Mouse (Mus musculus): ENCODE results near the gene Bcl11b. TPM values are rescaled to one million over a fixed set of nuclear protein-coding genes. Genes with fewer than 3 reads are reported as not detected.

Bcl11b gene
- polyA plus RNA-seq, 2 experiments from 2014 or later, result 40.0 to 41.6 TPM

DNA sequence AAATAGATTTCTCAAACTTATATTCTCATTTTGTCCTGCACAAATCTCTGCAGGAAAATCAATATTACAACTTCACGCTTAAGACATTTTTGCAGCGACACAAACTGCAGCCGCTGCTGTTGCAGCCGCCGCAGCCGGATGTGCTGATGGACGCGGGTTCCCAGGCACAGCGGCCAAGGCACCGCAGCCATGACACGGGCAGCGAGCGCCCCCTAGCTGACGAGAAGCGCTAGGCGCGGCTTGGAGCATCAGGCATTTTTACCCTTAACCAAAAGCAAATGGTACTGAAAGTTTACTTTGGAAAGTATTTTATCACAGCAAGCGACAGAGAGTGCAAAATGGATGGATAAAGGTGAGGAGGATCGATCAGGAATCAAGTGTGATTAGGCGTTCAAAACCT, 4.7 kb downstream of the Bcl11b start:
- peak; percentile 40 for ATAC-seq

- ATAC-seq, result no peak
Measured at GRCm38 (mm10) chr12:107997901-107998300, 5.5 kb downstream of the Bcl11b start.

- ATAC-seq, result no peak
Measured at GRCm38 (mm10) chr12:107997241-107997640, 6.2 kb downstream of the Bcl11b start.

DNA sequence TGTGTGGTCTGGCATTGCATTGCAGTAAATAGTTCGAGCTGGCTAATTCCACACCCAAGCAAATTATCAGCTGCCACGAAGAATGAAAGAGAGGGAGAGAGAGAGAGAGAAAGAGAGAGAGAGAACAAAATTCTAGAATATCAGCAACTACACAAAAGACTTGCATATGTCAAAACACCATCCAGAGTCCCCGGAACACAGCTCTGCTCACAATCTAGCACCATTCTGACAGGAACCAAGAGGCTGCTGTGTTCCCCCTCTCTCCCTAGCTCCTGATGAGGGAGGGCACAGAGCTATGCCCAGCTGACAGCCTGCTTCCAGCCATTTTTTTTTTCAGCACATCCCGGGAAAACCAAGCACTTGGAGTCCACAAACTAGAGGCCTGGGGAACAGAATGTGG, 6.6 kb downstream of the Bcl11b start:
- no peak for ATAC-seq

GRCm38 (mm10) chr12:107996216-107996615, 7.2 kb downstream of the Bcl11b start:
- ATAC-seq, result peak; percentile 17

- ATAC-seq, result no peak
Measured at GRCm38 (mm10) chr12:107994421-107994820, 9.0 kb downstream of the Bcl11b start.

- ATAC-seq, result peak; percentile 76
Measured at GRCm38 (mm10) chr12:107993029-107993428, 10.4 kb downstream of the Bcl11b start.

GRCm38 (mm10) chr12:107991191-107991590, 12.2 kb downstream of the Bcl11b start:
- ATAC-seq, result peak; percentile 15

DNA sequence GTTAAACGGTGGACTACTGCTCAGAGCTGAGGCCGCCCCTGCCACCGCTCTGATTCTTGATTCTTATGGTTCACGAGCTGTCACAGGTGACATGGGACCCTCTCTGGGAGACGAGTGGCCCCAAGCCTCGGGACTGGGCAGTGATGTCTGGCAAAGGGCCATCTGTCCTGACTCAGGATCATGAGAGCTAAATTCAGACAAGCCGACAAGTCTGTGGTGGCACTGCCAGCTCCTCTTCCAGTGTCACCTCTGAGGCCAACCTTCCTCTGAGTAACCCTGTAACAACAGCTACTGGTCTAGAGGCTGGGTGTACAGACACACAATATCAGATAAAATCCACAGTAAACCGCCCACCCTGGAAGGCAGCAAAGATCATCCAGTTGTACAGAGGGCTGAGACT, 20.2 kb downstream of the Bcl11b start:
- no peak for ATAC-seq

DNA sequence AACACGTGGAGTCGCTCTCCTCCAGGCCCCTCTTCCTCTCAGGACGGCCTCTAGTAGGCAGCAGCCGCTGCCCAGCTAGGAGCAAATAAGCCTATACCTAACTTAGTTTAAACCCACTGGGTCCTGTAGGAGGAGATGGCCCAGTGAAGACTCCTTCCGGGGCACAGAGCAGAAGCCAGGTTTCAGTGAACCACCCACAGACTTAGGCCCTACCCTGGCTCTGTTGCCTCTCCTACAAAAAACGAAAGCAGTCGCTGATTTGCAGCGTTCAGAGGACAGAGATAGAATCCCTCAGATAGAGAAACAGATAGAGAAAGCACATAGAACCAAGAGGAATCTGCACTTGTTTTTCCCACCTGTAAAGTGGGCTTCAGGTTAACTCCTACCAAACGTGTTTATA, 21.1 kb downstream of the Bcl11b start:
- peak; percentile 64 for ATAC-seq

- no peak for ATAC-seq
Measured at GRCm38 (mm10) chr12:107981231-107981630, 22.2 kb downstream of the Bcl11b start.

- no peak for ATAC-seq
Measured at GRCm38 (mm10) chr12:107980261-107980961, 23.0 kb downstream of the Bcl11b start.

GRCm38 (mm10) chr12:107979710-107980260, 23.6 kb downstream of the Bcl11b start:
- no peak for ATAC-seq

- no peak for ATAC-seq
Measured at GRCm38 (mm10) chr12:107978736-107979255, 24.6 kb downstream of the Bcl11b start.

DNA sequence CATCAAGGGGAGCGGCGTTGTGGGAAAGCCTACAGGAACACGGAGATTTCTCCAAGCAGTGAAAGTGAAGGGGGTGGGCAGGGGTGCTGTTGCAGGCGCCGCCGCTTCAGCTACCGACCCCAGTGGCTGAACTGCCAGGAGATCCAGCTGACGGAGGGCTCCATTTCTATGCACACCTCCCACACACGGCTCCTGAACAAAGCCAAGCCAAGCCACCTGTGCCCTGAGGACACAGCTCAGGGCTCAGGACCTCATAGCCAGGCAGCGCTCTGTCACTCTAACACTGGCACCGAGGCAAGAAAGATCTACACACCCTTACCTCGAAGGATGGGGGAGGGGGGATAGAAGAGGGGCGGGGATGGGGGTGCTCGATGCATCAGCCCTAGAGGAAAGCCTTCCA, 25.3 kb downstream of the Bcl11b start:
- no peak for ATAC-seq

GRCm38 (mm10) chr12:107977534-107977933, 25.9 kb downstream of the Bcl11b start:
- ATAC-seq, result peak; percentile 11

DNA sequence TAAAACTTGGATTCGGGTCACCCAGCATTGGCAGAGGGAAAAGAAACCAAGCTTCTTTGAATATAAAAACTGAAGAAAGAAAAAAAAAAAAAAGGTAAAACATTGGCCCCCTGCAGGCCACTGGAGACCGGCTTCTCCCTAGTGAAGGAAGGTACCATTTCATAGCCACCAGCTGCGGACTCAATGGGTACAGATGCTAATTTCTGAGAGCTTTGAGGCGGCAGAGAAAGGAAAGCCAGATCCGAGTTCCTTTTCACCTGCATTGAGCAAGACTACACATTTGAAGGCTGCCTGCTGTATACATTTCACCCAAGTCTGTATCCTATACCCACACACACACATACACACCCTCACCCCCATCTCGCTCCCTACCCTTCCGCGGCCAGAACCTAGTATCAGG, 26.3 kb downstream of the Bcl11b start:
- peak; percentile 3 for ATAC-seq

- no peak for ATAC-seq
Measured at GRCm38 (mm10) chr12:107976571-107977001, 26.8 kb downstream of the Bcl11b start.

DNA sequence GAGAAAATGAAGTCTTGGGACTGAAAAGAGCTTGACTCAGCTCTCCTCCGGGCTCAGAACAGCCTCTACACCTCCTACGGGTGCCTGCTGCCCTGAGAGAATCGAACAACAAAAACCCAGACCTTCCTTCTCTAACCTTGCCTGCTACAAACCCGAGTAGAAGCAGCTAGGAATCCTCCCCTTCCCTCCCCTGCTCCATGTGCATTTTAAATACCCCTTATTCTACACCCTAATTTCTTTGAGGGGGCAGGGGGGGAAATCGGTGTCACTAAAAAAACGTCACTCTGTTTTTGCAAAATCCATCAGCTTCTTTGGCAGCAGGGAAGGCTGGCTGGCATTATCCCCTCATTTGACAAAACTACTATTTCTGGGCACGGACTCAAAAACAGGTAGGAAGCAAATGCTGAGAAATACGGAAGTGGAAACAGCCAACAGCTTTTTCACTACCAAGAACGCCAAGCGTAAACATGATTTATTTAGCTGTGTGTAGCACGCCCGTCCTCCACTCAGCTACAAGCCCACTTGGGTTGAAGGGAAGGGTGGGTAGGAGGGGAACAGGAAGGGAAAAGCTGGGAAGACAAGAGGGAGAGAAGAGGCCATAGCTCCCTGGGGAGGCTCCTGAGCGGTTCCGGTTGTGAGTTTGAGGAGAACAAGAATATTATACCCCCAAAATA, 27.4 kb downstream of the Bcl11b start:
- ATAC-seq, result no peak

DNA sequence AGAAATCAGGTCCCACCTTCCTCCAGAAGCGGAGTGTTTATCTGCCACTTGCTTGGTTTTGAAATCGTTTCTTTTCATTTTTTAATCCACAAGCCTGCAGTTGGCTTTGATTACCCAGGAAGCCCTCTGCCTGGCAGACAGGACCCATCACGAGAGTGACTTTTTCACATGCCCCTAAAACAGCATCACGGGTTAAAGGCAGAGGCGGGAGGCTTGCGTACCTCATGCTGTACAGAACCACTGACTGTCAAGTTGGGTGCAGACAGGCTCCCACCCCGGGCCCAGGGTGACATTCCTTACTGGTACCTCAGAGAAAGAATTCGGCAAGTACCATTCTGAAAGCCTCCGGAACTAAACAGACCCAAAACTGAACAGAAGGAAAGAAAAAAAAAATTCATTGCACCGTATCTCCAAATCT, 27.9 kb downstream of the Bcl11b start:
- peak; percentile 12 for ATAC-seq

DNA sequence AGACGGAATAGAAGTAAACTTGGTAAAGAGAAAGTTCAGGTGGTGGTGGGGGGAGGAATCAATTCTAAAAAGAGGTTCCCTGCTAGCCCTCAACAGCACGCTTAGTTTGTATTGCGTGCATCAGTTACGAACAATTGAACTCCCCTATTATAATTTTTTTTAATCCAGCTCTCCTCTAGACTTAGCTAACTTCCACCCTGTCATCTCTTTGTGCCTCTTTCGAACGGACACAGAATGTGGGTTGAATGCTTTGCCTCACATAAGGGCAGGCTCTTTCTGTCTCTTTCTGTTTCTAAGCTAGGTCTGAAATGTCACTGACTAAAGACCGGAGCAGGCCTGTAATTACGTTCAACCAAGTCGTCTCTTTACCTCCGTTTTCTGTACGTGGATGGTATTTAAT, 28.9 kb downstream of the Bcl11b start:
- peak; percentile 16 for ATAC-seq

GRCm38 (mm10) chr12:107973556-107974140, 29.8 kb downstream of the Bcl11b start:
- ATAC-seq, result no peak

- ATAC-seq, result peak; percentile 69
Measured at GRCm38 (mm10) chr12:107971081-107971780, 32.2 kb downstream of the Bcl11b start.

All from CD4-positive, CD25-positive, alpha-beta regulatory T cell, adult 4 months (primary cell).